Mouse (Mus musculus) brain, embryonic 14.5 days (tissue): ENCODE measurements at regions not wholly inside any gene's neighbourhood (a gene's known extent, or its start where the extent isn't known, plus 50 kb on each side); places are given as distances from the start of the nearest gene placed in this dataset.
A peak's percentile ranks its signal among the peaks of the same experiment; 100 is the strongest.

Experiments
- DNase-seq: peaks from one replicate; pipeline ENCODE4 v3.0.0-alpha.2; 2011; ENCODE audit warnings: low read depth
- CTCF ChIP-seq: fragments of 200-500 bp; IDR thresholded peaks from 2 replicates; pipeline ENCODE4 v1.5.1; 2012; ENCODE audit warnings: inconsistent platforms, mild to moderate bottlenecking, moderate library complexity, borderline replicate concordance; ENCODE audit not compliant: insufficient read depth, insufficient read length; ENCODE audit errors: extremely low read depth
- POLR2A ChIP-seq: fragments of 200-500 bp; IDR thresholded peaks from 2 replicates; pipeline ENCODE4 v1.6.1; 2012; ENCODE audit warnings: mild to moderate bottlenecking, inconsistent platforms, borderline replicate concordance; ENCODE audit not compliant: poor library complexity, insufficient read depth, insufficient read length, severe bottlenecking; ENCODE audit errors: extremely low read depth

GRCm38 (mm10) chr12:70711030-70711429 lies 114.3 kb upstream of the Frmd6 start:
- no peak for TF ChIP-seq POLR2A
- TF ChIP-seq CTCF: no peak
- peak; percentile 27 for DNase-seq

GRCm38 (mm10) chr12:70712322-70713024 lies 112.8 kb upstream of the Frmd6 start:
- TF ChIP-seq POLR2A (no peak), CTCF (no peak)

GRCm38 (mm10) chr12:70713499-70714280 lies 111.6 kb upstream of the Frmd6 start:
- TF ChIP-seq CTCF: no peak
- TF ChIP-seq POLR2A: no peak
- no peak for DNase-seq

More at GRCm38 (mm10) chr12:70712322-70713024, 112.8 kb upstream of the Frmd6 start:
- DNase-seq: no peak

- DNase-seq: no peak
- TF ChIP-seq POLR2A (no peak), CTCF (no peak)
Observed at GRCm38 (mm10) chr12:70714281-70714679, 111.0 kb upstream of the Frmd6 start.

- TF ChIP-seq POLR2A: no peak
- TF ChIP-seq CTCF: no peak
- DNase-seq: no peak
Observed at GRCm38 (mm10) chr12:70715836-70716235, 109.5 kb upstream of the Frmd6 start.

- peak; percentile 28 for DNase-seq
- TF ChIP-seq POLR2A: no peak
- no peak for TF ChIP-seq CTCF
Observed at GRCm38 (mm10) chr12:70718602-70719001, 106.7 kb upstream of the Frmd6 start.

- DNase-seq: peak; percentile 29
- TF ChIP-seq POLR2A (no peak), CTCF (no peak)
Observed at GRCm38 (mm10) chr12:70719255-70719654, 106.1 kb upstream of the Frmd6 start.

GRCm38 (mm10) chr12:70720178-70720894 lies 105.0 kb upstream of the Frmd6 start:
- DNase-seq: no peak
- TF ChIP-seq POLR2A: no peak

GRCm38 (mm10) chr12:70725326-70725725 lies 100.0 kb upstream of the Frmd6 start:
- DNase-seq: no peak
- no peak for TF ChIP-seq CTCF
- no peak for TF ChIP-seq POLR2A

GRCm38 (mm10) chr12:70727496-70728259 lies 97.6 kb upstream of the Frmd6 start:
- no peak for DNase-seq
- no peak for TF ChIP-seq POLR2A
- TF ChIP-seq CTCF: no peak

- no peak for DNase-seq
- TF ChIP-seq POLR2A (no peak), CTCF (no peak)
Observed at GRCm38 (mm10) chr12:70728407-70728806, 96.9 kb upstream of the Frmd6 start.

GRCm38 (mm10) chr12:70729961-70730360 lies 95.4 kb upstream of the Frmd6 start:
- no peak for DNase-seq
- no peak for TF ChIP-seq CTCF
